Comparison of ENCODE assay signal across 14 mouse cellular contexts in genomic region chr2:95487580-95488135, GRCm38 (mm10).
"Had no signal": no experiment of that assay in that cellular context is flagged by ENCODE, and none has a peak within 500 bp of the region (broad histone marks: within the 10 kb centered on the region; RNA-seq: fewer than 3 reads in every experiment).

No protein-coding gene starts in this region.

- H3K27me3 ChIP-seq: limb, embryonic 12.5 days; limb, embryonic 15.5 days; megakaryocyte, embryonic 14.5 days; midbrain, embryonic 13.5 days had no signal

- H3K4me2 ChIP-seq: limb, embryonic 12.5 days; limb, embryonic 15.5 days; liver, embryonic 11.5 days; lung, embryonic 14.5 days; midbrain, embryonic 13.5 days had no signal

- H3K4me3 ChIP-seq: limb, embryonic 12.5 days; limb, embryonic 15.5 days; megakaryocyte, embryonic 14.5 days; midbrain, embryonic 10.5 days; midbrain, embryonic 13.5 days had no signal

- DNase-seq: kidney, adult 2 months; kidney, postnatal 25 days; layer of hippocampus, postnatal 36 days; left cerebral cortex, postnatal 4 days; liver, postnatal 0 days; lung, embryonic 14.5 days; lung, postnatal 36 days; thymus, postnatal 25 days had no signal

- H3K36me3 ChIP-seq: limb, embryonic 12.5 days; limb, embryonic 15.5 days; midbrain, embryonic 10.5 days; midbrain, embryonic 13.5 days had no signal
